Mouse (Mus musculus) cortical plate, adult 2 months (tissue): ENCODE measurements around the gene Hoxd4. TPM values are rescaled to one million over a fixed set of nuclear protein-coding genes. Genes with fewer than 3 reads are reported as not detected.

ENCODE experiments used
- H3K27ac ChIP-seq: fragments of 200-500 bp; 2 replicates; pipeline ENCODE4 v1.5.1; 2012; ENCODE audit warnings: low read length, control low read depth, inconsistent platforms; ENCODE audit not compliant: insufficient read depth
- H3K4me1 ChIP-seq: fragments of 200-500 bp; 2 replicates; pipeline ENCODE4 v1.6.1; 2011; ENCODE audit warnings: low read length; ENCODE audit not compliant: control insufficient read depth, insufficient read depth
- H3K4me3 ChIP-seq: fragments of 200-500 bp; 2 replicates; pipeline ENCODE4 v1.5.1; 2011; ENCODE audit warnings: mild to moderate bottlenecking, low read length, control low read depth; ENCODE audit not compliant: insufficient read depth
- CTCF ChIP-seq: fragments of 200-500 bp; IDR thresholded peaks from 2 replicates; pipeline ENCODE4 v1.5.1; 2011; ENCODE audit warnings: mild to moderate bottlenecking, control low read depth, low read length; ENCODE audit not compliant: insufficient read depth; ENCODE audit errors: extremely low read depth
- POLR2A ChIP-seq: fragments of 200-500 bp; IDR thresholded peaks from 2 replicates; pipeline ENCODE4 v1.6.1; 2011; ENCODE audit warnings: mild to moderate bottlenecking, low read length, control low read depth; ENCODE audit not compliant: insufficient read depth; ENCODE audit errors: extremely low read depth
- polyA plus RNA-seq: library from polyadenylated mRNA; depleted of rRNA; stranded (reverse); fragments of >200 nt; gene quantifications from 2 replicates; pipeline ENCODE4 v1.2.3, GENCODE M21; 2012

Hoxd4 gene
- polyA plus RNA-seq, 1 experiment: not detected

- no peak for TF ChIP-seq POLR2A
- TF ChIP-seq CTCF: no peak
- H3K4me1 ChIP-seq: no peaks in the 10 kb centered on the region
- no peak overlapping the region for H3K27ac ChIP-seq
- no peak overlapping the region for H3K4me3 ChIP-seq
These were observed 41.0 kb upstream of the Hoxd4 start for GRCm38 (mm10) chr2:74670632-74671188.

GRCm38 (mm10) chr2:74671847-74672246 lies 39.9 kb upstream of the Hoxd4 start:
- no peak overlapping the region for H3K4me3 ChIP-seq
- H3K4me1 ChIP-seq: no peaks in the 10 kb centered on the region
- no peak overlapping the region for H3K27ac ChIP-seq
- TF ChIP-seq CTCF (no peak), POLR2A (no peak)

GRCm38 (mm10) chr2:74672481-74673362 lies 39.0 kb upstream of the Hoxd4 start:
- TF ChIP-seq POLR2A (no peak), CTCF (peak; percentile 51)
- no peak overlapping the region; the same call in 1 of the 2 replicates for H3K4me3 ChIP-seq

GRCm38 (mm10) chr2:74673835-74674425 lies 37.8 kb upstream of the Hoxd4 start:
- TF ChIP-seq CTCF: no peak

More at GRCm38 (mm10) chr2:74672481-74673362, 39.0 kb upstream of the Hoxd4 start:
- Histone ChIP-seq H3K4me1 (no peaks in the 10 kb centered on the region), H3K27ac (no peak overlapping the region)

GRCm38 (mm10) chr2:74674881-74675665 lies 36.7 kb upstream of the Hoxd4 start, which contains the start of gene Hoxd12:
TSS of gene Hoxd12 (plus strand) at chr2:74675013.
- H3K4me1 ChIP-seq: no peaks in the 10 kb centered on the region
- H3K4me3 ChIP-seq: no peak within 1 kb of the TSS
- H3K27ac ChIP-seq: no peak within 1 kb of the TSS
- TF ChIP-seq POLR2A: no peak
- TF ChIP-seq CTCF: no peak

More at GRCm38 (mm10) chr2:74673835-74674425, 37.8 kb upstream of the Hoxd4 start:
- Histone ChIP-seq H3K4me1 (no peaks in the 10 kb centered on the region), H3K27ac (no peak overlapping the region), H3K4me3 (no peak overlapping the region)

GRCm38 (mm10) chr2:74675666-74676282 lies 36.0 kb upstream of the Hoxd4 start:
- no peak overlapping the region for H3K27ac ChIP-seq
- no peaks in the 10 kb centered on the region for H3K4me1 ChIP-seq
- no peak overlapping the region for H3K4me3 ChIP-seq
- TF ChIP-seq POLR2A (no peak), CTCF (no peak)

GRCm38 (mm10) chr2:74676376-74677052 lies 35.2 kb upstream of the Hoxd4 start:
- Histone ChIP-seq H3K4me3 (no peak overlapping the region), H3K4me1 (no peaks in the 10 kb centered on the region), H3K27ac (no peak overlapping the region)
- TF ChIP-seq CTCF (no peak), POLR2A (no peak)

GRCm38 (mm10) chr2:74677106-74677505 lies 34.6 kb upstream of the Hoxd4 start:
- no peak overlapping the region for H3K4me3 ChIP-seq

More at GRCm38 (mm10) chr2:74677106-74677505, 34.6 kb upstream of the Hoxd4 start:
- Histone ChIP-seq H3K4me1 (no peaks in the 10 kb centered on the region), H3K27ac (no peak overlapping the region)
- TF ChIP-seq CTCF: no peak
- no peak for TF ChIP-seq POLR2A
